Mouse (Mus musculus) hindbrain, embryonic 14.5 days (tissue): ENCODE measurements around the gene Sult2b1. TPM values are rescaled to one million over a fixed set of nuclear protein-coding genes. Genes with fewer than 3 reads are reported as not detected.

ENCODE experiments used
- ATAC-seq: fragments of 200-750 bp; cut with Nextera tagmentation; 2 replicates; pipeline ENCODE4 v1.8.0; 2017; ENCODE audit warnings: moderate number of reproducible peaks, mild to moderate bottlenecking, moderate TSS enrichment, moderate library complexity; ENCODE audit not compliant: low FRiP score
- DNase-seq: peaks from one replicate; pipeline ENCODE4 v3.0.0-alpha.2; 2015; ENCODE audit warnings: low spot score
- H3K27ac ChIP-seq: fragments of 300-500 bp; sonication (generic); 2 replicates; pipeline ENCODE4 v1.5.1; 2014; ENCODE audit warnings: mild to moderate bottlenecking, moderate library complexity
- H3K27me3 ChIP-seq: fragments of 300-500 bp; sonication (generic); 2 replicates; pipeline ENCODE4 v1.6.1; 2014; ENCODE audit warnings: mild to moderate bottlenecking, low read length, mixed read lengths; ENCODE audit not compliant: control insufficient read depth, insufficient read depth
- H3K36me3 ChIP-seq: fragments of 300-500 bp; sonication (generic); replicated peaks from 2 replicates; pipeline ENCODE4 v1.6.1; 2014; ENCODE audit not compliant: control insufficient read depth, insufficient read depth
- H3K4me1 ChIP-seq: fragments of 300-500 bp; sonication (generic); replicated peaks from 2 replicates; pipeline ENCODE4 v1.6.1; 2014; ENCODE audit warnings: antibody characterized with exemption, low read length, mixed read lengths; ENCODE audit not compliant: control insufficient read depth, insufficient read depth
- H3K4me2 ChIP-seq: fragments of 300-500 bp; sonication (generic); replicated peaks from 2 replicates; pipeline ENCODE4 v1.6.1; 2014; ENCODE audit warnings: mild to moderate bottlenecking, moderate library complexity
- H3K4me3 ChIP-seq: fragments of 300-500 bp; sonication (generic); replicated peaks from 2 replicates; pipeline ENCODE4 v1.5.1; 2014; ENCODE audit warnings: mild to moderate bottlenecking, low read length
- H3K9ac ChIP-seq: fragments of 300-500 bp; sonication (generic); 2 replicates; pipeline ENCODE4 v1.6.1; 2014
- H3K9me3 ChIP-seq: fragments of 300-500 bp; sonication (generic); 2 replicates; pipeline ENCODE4 v1.6.1; 2016; ENCODE audit warnings: low read length; ENCODE audit not compliant: control insufficient read depth
- WGBS: fragments of 180-500 bp; shearing (Covaris S2); extraction: QIAGEN DNeasy Blood & Tissue Kit; methylation state at CpG from one replicate; pipeline ENCODE4 v1.1.7; 2014; 5-methylcytosine and 5-hydroxymethylcytosine counted together
- polyA plus RNA-seq: library from polyadenylated mRNA; unstranded; fragments of >200 nt; fragmentation: Nextera tagmentation; extraction: Ambion mirVana; gene quantifications from 2 replicates; pipeline ENCODE4 v1.2.1, GENCODE M21; 2014

The Sult2b1 gene
- polyA plus RNA-seq, 1 experiment from 2014 or later, result 7.3 TPM

GRCm38 (mm10) chr7:45707375-45707967, 77.0 kb downstream of the Sult2b1 start:
- Histone ChIP-seq H3K36me3 (peaks cover 28% of the 10 kb centered on the region), H3K4me2 (peak overlapping the region; percentile 94), H3K27me3 (no peaks in the 10 kb centered on the region), H3K27ac (peak overlapping the region; percentile 34), H3K4me3 (peak overlapping the region; percentile 52), H3K9me3 (no peaks in the 10 kb centered on the region), H3K4me1 (peaks cover 59% of the 10 kb centered on the region), H3K9ac (peak overlapping the region; percentile 6; the same call in 1 of the 2 replicates)
- peak; percentile 82 for DNase-seq
- no peak; the same call in 1 of the 2 replicates for ATAC-seq
- under 1% methylated on average over 27 of the region's 27 CpGs for WGBS

GRCm38 (mm10) chr7:45706721-45707241, 77.7 kb downstream of the Sult2b1 start:
- peak overlapping the region; percentile 34 for H3K27ac ChIP-seq
- ATAC-seq (no peak), DNase-seq (peak; percentile 73)
- H3K4me1 ChIP-seq, result peaks cover 59% of the 10 kb centered on the region
- peak overlapping the region; percentile 69 for H3K9ac ChIP-seq
- peak overlapping the region; percentile 94 for H3K4me2 ChIP-seq
- no peaks in the 10 kb centered on the region for H3K9me3 ChIP-seq
- 0% methylated on average over 41 of the region's 45 CpGs for WGBS
- peak overlapping the region; percentile 52 for H3K4me3 ChIP-seq
- no peaks in the 10 kb centered on the region for H3K27me3 ChIP-seq
- peaks cover 21% of the 10 kb centered on the region for H3K36me3 ChIP-seq

GRCm38 (mm10) chr7:45705873-45706281, 78.6 kb downstream of the Sult2b1 start:
- peaks cover 68% of the 10 kb centered on the region for H3K4me1 ChIP-seq
- no peak for ATAC-seq
- no peaks in the 10 kb centered on the region for H3K9me3 ChIP-seq
- no peaks in the 10 kb centered on the region for H3K27me3 ChIP-seq
- H3K4me3 ChIP-seq, result peak overlapping the region; percentile 52
- no peak overlapping the region for H3K27ac ChIP-seq
- WGBS, result 0% methylated on average over 7 of the region's 7 CpGs
- peak overlapping the region; percentile 94 for H3K4me2 ChIP-seq
- peaks cover 12% of the 10 kb centered on the region for H3K36me3 ChIP-seq
- peak overlapping the region; percentile 69 for H3K9ac ChIP-seq
- no peak for DNase-seq

- peak overlapping the region; percentile 94 for H3K4me2 ChIP-seq
- H3K27ac ChIP-seq, result peak overlapping the region; percentile 15; the same call in 1 of the 2 replicates
- ATAC-seq (no peak), DNase-seq (no peak)
- H3K27me3 ChIP-seq, result no peaks in the 10 kb centered on the region
- H3K4me1 ChIP-seq, result peaks cover 68% of the 10 kb centered on the region
- H3K36me3 ChIP-seq, result peaks cover 8% of the 10 kb centered on the region
- 0% methylated on average over 21 of the region's 21 CpGs for WGBS
- H3K4me3 ChIP-seq, result peak overlapping the region; percentile 52
- no peaks in the 10 kb centered on the region for H3K9me3 ChIP-seq
- H3K9ac ChIP-seq, result peak overlapping the region; percentile 44
Observed at GRCm38 (mm10) chr7:45705443-45705864, 79.0 kb downstream of the Sult2b1 start.

- under 1% methylated on average over 36 of the region's 36 CpGs for WGBS
- ATAC-seq, result peak; percentile 88
Observed at GRCm38 (mm10) chr7:45704730-45705442, 79.6 kb downstream of the Sult2b1 start, which contains the start of gene Dbp. TSS of gene Dbp (plus strand) at chr7:45705088.

GRCm38 (mm10) chr7:45704046-45704559, 80.4 kb downstream of the Sult2b1 start:
- Histone ChIP-seq H3K27me3 (peaks cover 3% of the 10 kb centered on the region; the same call in 1 of the 2 replicates), H3K4me3 (peak overlapping the region; percentile 52), H3K4me1 (peaks cover 58% of the 10 kb centered on the region), H3K27ac (peak overlapping the region; percentile 81), H3K9me3 (no peaks in the 10 kb centered on the region), H3K9ac (peak overlapping the region; percentile 53), H3K4me2 (peak overlapping the region; percentile 94), H3K36me3 (no peaks in the 10 kb centered on the region)
- under 1% methylated on average over 13 of the region's 13 CpGs for WGBS
- DNase-seq, result peak; percentile 80
- peak; percentile 61 for ATAC-seq

More at GRCm38 (mm10) chr7:45704730-45705442, 79.6 kb downstream of the Sult2b1 start, which contains the start of gene Dbp:
- Histone ChIP-seq H3K4me2 (peak within 1 kb of the TSS; percentile 94), H3K27me3 (no peaks in the 10 kb centered on the region), H3K4me3 (peak within 1 kb of the TSS; percentile 52), H3K36me3 (0 out of 2 replicates have a peak, but pooled peaks cover 2% of the 10 kb centered on the region), H3K27ac (peak within 1 kb of the TSS; percentile 81), H3K4me1 (peaks cover 65% of the 10 kb centered on the region), H3K9ac (peak within 1 kb of the TSS; percentile 53), H3K9me3 (no peaks in the 10 kb centered on the region)
- peak; percentile 97 for DNase-seq

GRCm38 (mm10) chr7:45703521-45704033, 80.9 kb downstream of the Sult2b1 start:
- Histone ChIP-seq H3K4me1 (peaks cover 52% of the 10 kb centered on the region), H3K4me2 (peak overlapping the region; percentile 94), H3K4me3 (peak overlapping the region; percentile 52), H3K27me3 (peaks cover 8% of the 10 kb centered on the region), H3K9me3 (no peaks in the 10 kb centered on the region), H3K9ac (peak overlapping the region; percentile 53), H3K27ac (peak overlapping the region; percentile 81), H3K36me3 (no peaks in the 10 kb centered on the region)
- WGBS, result 49% methylated on average over 12 of the region's 12 CpGs
- DNase-seq, result no peak
- ATAC-seq, result no peak

GRCm38 (mm10) chr7:45702809-45703520, 81.5 kb downstream of the Sult2b1 start:
- Histone ChIP-seq H3K4me2 (peak overlapping the region; percentile 94), H3K36me3 (no peaks in the 10 kb centered on the region), H3K27ac (peak overlapping the region; percentile 81; the same call in 1 of the 2 replicates), H3K4me3 (peak overlapping the region; percentile 52; the same call in 1 of the 2 replicates), H3K9ac (peak overlapping the region; percentile 53; the same call in 1 of the 2 replicates), H3K9me3 (no peaks in the 10 kb centered on the region), H3K4me1 (peaks cover 46% of the 10 kb centered on the region), H3K27me3 (peaks cover 13% of the 10 kb centered on the region)
- DNase-seq (no peak), ATAC-seq (no peak)
- WGBS, result 90% methylated on average over 17 of the region's 17 CpGs
